Mouse (Mus musculus) ES-CJ7 (cell line): Measurements from ENCODE around the gene Lrrc10.
A peak's percentile ranks its signal among the peaks of the same experiment; 100 is the strongest.

Experiments used
- DNase-seq: peaks from one replicate; pipeline ENCODE4 v3.0.0; 2011; ENCODE audit warnings: low read depth, low spot score

Gene Lrrc10

DNA sequence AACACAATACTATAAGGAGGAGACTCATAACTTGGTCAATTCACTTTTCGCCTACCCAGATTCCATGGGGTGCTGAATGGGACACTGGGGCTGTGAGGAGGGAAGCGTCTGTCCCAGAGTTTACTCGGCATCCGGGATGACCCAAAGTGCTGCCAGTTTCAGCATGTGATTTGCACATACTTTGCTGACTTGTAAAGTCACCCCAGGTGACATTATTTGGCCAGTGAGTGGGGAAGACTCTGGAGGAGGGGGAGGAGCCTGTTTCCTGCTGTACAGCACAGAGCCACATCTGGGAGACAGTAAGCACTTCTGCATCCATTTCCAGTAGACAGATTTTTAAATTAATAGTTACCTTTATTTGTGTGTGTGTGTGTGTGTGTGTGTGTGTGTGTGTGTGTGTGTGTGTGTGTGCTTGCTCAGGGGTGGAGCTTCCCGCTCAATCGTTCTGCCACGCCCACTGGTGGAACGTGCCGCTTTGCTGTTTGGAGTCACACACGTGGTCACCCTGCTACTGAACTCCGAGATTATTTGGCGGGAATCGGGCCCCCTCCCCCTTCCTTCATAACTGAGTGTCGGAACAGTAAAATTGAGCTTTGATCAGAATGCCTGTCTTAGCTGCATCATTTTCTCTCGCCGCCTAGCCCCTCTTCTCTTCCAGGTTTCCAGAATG lies 1.5 kb upstream of the Lrrc10 start:
- peak; percentile 78 for DNase-seq

DNA sequence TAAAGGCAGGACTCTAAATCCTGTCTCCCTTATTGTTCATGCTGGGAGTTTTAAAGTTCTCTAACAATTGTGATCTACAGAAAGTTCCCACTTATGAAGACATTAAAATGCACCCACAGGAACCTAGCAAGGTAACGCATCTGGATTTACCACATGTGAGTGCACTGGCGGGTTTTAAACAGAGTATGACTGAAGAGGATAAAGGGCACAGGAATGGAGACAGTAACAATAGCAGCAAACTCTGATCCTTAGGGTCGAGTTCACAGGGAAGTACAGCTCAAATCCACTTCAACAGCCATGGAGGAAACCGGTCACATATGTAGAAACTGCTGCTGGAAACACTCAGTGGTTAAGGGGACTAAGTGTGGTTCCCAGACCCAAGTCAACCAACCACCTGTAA lies 4.1 kb downstream of the Lrrc10 start:
- DNase-seq, result no peak

DNA sequence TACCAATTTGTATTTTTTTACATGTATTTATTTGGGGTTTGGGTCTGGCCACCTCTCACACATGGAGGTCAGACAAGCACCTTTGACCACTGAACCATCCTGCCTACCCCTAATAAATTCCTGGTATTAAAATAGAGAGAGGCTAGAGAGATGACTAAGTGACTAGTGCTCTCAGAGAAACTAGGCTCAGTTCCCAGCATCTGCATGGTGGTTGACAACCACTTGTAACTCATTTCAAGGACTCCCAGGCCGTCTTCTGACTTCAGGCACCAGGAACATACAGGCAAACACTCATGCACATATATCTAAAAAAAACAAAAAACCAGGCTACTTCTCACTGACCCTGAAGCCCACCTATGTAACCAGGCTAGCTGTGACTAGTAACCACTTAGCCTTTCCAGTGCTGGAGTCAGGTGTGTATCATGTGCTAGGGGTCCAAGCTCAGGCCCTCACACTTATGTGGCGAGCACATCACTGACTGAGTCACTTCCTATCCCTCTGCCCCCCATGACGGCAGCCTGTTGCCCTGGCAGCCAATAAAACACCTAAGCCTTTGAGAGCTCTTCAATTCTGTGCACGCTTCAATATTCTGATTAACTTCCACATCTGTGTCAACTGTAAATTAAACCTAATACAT lies 4.9 kb downstream of the Lrrc10 start:
- no peak for DNase-seq

DNA sequence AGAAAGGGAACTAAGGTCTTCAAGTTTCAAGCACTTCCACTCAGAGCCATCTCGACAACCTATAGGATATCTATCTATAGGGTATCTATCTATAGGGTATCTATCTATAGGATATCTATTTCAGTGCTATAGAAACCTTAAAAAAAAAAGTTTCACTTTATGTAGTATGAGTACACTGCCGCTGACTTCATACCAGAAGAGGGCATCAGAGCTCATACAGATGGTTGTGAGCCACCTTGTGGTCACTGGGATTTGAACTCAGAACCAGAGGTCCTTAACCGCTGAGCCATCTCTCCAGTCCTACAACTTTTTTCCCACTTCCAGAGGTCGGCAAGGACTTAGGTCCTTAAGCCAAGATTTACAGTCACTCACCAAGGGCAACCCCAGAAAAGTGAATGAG lies 10.5 kb downstream of the Lrrc10 start:
- DNase-seq, result peak; percentile 22

DNA sequence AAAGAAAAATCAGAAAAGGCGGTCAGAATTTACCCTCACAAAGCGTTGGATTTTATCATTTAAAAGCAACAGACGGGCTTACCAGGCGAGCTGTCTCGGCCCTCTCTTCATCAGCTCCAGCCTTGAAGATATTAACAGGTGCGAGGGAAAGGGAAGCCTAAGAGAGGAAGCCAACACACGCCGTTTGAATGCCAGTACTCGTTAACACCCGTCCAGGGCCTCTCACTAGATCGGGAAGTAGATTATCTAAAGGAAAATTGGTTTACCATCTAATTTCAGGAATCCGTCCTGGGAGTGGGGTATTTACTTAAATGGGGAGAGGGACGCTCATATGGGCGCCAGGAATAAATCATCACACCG lies 17.7 kb downstream of the Lrrc10 start:
- no peak for DNase-seq

DNA sequence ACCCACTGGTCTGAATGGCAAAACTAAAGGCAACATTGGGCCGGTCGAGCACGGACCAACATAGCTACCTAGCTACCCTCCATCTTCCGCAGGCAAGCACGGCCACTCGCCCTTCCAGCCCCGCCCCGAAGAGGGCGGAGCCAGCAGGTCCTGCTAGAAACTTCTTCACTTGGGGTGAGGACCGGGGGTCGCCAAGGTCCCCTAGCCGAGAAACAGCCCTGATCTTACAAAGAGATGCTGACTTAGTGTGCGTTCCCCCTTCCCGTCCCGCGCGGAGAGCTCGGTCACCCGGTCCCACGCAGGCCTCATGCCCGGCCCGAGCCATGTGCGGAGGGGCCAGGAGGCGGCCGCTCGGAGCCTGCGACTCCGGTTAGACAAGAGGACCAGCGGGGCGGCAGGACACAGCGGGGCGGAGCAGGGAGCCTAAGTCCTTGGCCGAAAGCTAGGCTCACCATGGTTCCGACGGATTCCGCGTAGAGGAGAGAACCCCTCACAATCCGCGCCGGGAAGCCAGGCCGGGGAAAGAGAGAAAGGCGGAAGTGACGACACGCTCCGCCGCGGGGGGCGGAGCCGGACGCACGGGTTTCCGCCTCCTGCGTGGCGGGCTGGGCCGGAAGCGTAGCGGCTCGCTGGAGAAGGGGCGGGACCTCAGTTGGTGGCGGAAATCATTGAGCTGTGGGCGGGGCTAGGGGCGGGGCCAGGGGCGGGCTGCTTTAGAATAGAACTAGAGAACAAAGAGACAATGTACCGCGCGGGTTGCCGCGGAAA lies 18.3 kb downstream of the Lrrc10 start, which contains the start of gene Cct2:
Cct2 (minus strand) TSS at position 561 of the 768 bp plus-strand sequence.
- DNase-seq, result peak; percentile 95

DNA sequence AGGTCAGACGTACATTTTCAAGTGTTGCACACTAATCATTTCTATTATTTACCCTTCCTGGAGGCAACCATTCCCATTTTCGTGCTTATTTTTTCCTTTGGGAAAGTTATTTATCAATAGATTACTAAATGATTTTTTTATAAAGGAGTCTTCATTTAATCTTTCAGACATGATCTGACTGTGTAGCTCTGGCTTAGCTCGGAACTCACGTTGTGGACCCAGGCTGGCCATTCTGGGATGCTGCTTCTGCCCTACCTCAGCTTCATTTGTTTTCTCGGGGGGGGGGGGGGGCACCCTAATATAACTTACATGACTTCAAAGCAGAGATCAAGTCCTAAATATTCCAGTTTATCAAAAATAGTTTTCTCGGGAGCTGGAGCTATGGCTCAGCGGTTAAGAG lies 18.9 kb downstream of the Lrrc10 start:
- no peak for DNase-seq

DNA sequence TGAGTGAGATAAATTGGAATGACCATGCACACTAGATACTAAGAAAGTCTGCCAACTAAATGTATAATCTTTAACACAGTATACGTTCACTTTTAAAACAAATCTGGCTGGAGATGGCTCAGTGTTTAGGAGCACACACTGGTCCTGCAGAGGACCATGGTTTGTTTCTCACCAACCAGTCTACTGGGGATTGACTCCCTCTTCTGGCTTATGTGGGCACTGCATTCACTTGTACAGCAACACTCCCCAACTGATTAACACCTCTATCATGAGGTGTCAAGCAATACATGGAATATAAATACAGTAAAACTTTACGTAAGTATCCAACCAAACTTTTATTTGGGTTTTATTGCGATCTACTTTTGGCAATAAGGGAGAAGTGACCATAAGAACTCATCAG lies 24.0 kb downstream of the Lrrc10 start:
- DNase-seq, result peak; percentile 45

DNA sequence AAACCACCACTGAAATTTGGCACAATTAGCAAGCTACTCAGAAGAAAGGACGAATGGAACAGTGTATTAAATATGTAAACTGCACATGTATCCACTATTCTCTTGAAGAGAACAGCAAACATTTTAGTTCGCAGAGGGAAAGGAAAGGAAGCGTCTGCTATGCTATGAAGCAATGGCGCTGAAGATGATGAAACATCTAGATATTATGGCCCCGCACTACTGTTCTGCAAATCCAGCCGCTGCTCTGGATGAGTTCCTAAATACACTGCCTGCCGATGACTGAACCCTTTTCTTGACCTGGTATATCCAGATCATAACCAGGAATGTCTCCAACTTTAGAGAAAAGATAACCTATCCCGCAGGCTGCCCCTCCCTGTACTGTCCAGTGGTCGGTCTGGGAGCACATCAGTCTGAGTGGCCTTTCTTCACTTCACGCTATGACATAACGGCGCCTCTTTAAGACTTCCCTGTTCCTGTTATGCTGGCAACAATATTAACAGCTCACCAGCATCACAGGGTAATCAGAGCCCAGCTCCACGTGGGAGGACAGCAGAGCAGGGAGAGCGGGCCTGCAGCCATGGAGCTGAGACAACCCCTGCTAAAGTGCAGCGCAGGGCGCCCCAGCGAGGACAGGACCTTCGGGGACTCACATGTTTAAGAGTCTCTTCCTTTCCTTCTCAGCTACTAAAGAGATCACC lies 27.2 kb downstream of the Lrrc10 start:
- no peak for DNase-seq

DNA sequence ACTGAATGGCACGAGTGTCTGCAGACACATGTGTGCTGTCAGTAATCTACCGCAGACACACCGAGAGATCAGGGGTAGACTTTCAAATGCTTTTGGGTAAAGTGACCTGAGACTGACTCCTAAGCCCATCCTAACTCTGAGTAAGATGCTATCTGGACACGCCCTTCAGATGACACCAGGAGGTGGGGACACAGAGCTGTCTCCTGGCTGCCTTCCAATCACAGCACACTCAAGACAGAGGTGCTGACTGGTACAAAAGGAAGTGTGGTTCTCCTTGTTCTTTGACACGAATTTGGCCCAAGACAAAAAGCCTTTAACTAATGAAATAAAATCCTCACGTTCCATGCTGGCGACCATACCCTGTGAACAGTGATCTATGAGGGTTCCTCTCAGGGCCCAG lies 28.0 kb downstream of the Lrrc10 start:
- no peak for DNase-seq

DNA sequence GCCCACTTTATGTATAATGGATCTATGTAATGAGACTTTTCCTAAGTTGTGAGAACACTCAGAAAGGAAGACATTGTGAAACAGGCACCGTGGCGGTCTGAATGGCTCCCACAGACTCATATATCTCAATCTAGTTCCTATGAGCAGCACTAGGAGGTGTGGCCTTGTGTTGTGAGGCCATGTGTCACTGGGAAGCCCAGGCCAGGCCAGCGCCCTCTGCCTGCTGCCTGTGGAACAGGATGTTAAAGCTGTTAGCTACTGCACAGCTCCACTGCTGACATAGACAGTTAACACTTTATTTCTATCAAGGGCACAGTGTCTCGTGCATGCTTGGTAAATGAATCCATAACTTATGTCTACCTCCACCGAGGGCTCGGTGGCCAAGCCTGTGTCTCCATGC lies 33.1 kb downstream of the Lrrc10 start:
- DNase-seq, result peak; percentile 66

DNA sequence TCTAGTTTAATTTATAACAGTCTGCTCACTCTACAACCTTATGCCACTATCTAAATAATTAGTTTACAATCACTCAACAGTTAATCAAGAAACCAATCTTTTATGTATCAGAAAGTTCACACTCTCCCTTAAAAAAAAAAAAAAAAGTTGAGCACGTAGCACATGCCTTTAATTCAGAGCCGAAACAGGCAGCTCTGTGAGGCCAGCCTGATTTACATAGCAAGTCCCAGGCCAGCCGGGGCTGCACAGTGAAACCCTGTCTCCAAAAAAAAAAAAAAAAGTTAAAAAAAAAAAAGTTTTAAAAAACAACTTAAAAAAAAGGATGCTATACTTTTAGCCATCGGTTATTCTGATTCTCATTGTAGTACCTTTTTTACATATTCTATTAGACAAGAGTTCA lies 36.2 kb downstream of the Lrrc10 start:
- no peak for DNase-seq

DNA sequence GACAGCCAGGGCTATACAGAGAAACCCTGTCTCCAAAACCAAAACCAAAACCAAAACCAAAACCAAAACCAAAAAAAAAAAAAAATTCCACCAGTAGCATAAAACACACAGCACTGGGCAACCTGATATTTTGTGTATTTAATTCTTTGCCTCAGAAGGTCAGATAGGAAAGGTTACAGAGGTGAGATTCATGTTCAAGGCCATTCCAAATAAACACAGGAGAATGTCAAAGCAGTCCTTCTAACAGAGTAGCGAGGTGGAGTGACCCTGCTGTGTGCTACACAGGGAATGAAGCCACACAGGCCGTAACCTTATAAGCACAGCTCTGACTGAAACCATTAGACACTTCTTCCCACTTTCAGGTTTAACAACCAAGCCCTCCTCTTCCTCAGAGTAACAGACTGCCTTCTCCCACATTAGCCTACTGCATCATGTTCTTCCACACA lies 36.8 kb downstream of the Lrrc10 start:
- DNase-seq, result no peak

DNA sequence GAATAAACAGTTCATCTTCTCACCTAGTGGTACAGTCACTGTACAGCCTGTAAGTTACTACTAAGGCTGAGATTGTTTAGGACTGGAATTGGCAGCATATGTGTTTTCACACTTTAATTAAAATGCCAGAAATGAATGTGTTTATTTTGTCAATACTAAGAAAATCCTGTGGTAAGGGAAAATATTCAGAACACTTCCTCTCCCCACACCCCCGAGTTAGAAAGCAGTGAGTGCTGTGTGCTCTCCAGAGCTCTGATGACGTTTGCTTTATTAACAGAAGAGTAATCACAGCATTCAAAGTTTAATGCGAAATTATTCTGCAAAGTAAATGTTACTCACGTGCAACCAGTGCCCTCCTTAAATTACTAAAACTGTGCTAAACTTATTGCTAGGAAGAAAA lies 44.5 kb downstream of the Lrrc10 start:
- no peak for DNase-seq

DNA sequence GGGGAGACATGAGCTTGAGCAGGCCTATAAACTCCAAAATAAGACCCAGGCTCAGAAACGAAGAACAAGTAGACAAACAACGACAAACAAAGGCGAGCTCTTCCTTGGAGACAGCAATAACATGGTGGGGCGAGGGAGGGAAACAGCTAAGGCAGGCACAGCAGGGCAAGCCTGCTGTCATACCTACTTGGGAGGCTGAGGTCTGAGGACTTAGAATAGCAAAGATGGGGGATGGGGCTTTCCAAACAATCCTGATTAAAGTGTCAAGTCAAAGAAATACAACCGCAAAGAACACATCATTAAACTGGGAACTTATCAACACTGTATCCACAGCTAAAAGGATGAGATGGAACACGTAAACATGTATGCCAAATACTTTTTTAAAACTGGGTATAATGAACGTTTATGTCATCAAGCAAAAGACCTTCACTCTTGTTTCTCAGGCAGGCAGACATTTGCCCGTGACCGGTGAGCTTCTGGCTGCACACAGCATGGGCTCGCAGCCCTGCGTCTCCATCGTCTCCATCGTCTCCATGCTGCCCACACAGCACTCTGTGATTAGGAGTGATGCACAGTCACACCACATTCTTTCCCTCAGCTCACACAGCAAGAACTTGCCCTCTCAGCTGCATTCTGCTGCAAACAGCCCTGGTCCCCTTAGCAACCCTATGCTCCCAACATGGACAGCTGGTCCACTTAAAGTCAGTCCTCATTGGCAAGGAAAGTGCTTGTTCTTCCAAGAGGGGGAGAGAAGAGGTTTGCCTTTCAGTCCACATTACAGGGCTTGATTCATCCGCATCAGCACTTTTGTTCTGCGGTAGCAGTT lies 49.6 kb downstream of the Lrrc10 start:
- no peak for DNase-seq

DNA sequence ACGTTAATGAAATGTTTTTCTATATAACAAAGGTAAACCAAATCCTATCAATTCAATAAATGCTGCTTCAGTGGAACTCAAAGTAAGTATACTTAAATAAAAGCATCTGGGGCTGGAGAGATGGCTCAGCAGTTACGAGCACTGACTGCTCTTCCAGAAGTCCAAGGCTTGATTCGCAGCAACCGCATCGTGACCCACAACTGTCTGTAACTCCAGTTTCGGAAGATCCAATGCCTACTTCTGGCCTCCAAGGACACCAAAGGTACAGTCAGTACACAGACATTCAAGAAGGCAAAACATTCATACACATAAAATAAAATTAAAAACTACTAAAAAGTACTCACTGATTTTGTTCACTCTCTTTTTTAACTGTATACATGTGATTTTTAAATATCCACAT lies 51.0 kb downstream of the Lrrc10 start:
- no peak for DNase-seq
